Mouse (Mus musculus): ENCODE measurements around the gene Tomm6.

Tomm6 gene

GRCm38 (mm10) chr17:47688344-47688607, at the start of gene Tomm6:
Tomm6 (minus strand) TSS chr17:47688386.
- DNase-seq (ENCODE audit: low spot score in 2 of 2): no peak

GRCm38 (mm10) chr17:47737271-47738065, 49.3 kb upstream of the Tomm6 start:
- peak; percentile 32 to 44 for DNase-seq (ENCODE audit: low spot score in 2 of 2)

- peak; percentile 93 to 99 for DNase-seq (ENCODE audit: low spot score in 2 of 2)
Observed at GRCm38 (mm10) chr17:47736856-47737255, 48.7 kb upstream of the Tomm6 start, which contains the start of gene Tfeb. Tfeb (plus strand) TSS chr17:47737030.

GRCm38 (mm10) chr17:47735553-47736100, 47.4 kb upstream of the Tomm6 start:
- DNase-seq (ENCODE audit: low spot score in 2 of 2): no peak

DNA sequence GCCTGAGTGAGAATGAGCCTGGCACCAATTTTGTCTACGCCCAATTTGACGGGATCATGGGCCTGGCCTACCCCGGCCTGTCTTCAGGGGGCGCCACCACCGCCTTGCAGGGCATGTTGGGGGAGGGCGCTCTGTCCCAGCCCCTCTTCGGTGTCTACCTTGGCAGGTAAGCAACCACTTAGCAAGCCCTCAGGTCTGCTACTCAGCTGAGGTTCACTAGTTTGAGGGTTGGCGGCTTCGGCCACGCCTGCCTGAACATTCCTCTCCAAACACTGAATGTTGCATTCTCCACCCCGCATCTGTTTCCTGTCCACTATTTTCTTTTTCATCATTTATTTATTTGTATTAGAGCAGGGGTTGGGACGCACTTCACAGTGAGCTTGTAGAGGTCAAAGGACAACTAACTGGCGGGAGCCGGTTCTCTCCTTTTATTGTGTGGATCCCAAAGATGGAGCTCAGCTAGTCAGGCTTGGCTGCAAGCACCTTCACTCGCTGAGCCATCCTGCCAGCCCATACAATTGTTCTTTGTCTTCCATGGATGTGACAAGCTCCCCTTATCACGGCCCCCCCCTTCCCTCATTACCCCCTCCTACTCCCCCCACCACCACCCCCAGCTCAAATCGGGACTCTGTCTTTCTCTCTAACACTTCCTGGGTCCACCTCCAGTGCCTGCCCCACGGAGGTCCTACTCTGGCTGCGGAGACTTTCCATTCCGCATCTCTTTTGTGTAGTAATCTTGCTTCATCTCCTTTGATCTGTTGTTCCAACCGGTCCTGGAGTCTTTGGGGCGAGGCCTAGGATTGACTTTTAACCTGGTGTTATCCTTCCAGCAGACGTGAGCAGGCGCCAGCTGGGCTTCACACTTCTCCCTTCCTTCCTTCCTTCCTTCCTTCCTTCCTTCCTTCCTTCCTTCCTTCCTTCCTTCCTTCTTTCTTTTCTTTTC, 42.7 kb upstream of the Tomm6 start:
- DNase-seq (ENCODE audit: low spot score in 2 of 2): no peak

DNA sequence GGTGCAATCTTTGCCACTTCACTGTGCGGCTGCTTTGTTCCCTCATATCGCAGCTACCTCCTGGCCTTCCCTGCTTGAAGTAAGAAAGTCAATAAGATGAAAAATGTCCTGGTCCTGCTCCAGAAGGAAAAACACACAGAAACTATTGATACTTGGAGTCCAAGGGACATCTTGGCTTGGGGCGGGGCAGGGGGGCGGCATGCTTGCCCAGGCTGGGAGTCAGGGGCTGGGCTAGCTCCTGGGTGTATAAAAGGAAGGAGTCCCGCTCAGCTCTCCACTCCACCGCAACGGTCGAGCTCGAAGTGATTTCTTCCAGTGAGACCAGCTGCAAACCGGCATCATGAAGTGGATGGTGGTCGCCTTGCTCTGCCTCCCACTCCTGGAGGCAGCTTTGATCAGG, 38.4 kb upstream of the Tomm6 start, which contains the start of gene Pgc:
Pgc (plus strand) TSS at position 277 of the 400 bp plus-strand sequence.
- DNase-seq (ENCODE audit: low spot score in 2 of 2): no peak

DNA sequence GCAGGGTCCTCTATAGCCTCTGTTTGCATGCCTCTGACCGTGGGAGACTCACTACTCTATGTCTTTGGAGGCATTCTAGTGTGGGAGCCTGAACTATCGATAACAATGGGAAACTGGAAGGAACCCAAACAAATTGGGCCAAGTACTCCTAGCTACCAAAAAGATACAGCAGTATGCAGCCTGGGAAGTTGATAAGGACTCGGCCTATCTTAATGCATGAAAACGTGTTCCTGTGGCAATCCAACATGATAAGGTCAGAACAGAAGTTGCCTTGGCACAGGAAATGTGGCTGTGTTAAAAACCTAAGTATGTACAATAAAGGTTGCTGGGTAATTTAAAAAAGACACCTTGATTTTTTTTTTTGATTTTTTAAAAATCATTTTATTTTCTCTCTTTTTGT, 33.0 kb upstream of the Tomm6 start:
- DNase-seq (ENCODE audit: low spot score in 2 of 2): no peak

- DNase-seq (ENCODE audit: low spot score in 2 of 2): no peak
Observed at GRCm38 (mm10) chr17:47715037-47715436, 26.9 kb upstream of the Tomm6 start.

DNA sequence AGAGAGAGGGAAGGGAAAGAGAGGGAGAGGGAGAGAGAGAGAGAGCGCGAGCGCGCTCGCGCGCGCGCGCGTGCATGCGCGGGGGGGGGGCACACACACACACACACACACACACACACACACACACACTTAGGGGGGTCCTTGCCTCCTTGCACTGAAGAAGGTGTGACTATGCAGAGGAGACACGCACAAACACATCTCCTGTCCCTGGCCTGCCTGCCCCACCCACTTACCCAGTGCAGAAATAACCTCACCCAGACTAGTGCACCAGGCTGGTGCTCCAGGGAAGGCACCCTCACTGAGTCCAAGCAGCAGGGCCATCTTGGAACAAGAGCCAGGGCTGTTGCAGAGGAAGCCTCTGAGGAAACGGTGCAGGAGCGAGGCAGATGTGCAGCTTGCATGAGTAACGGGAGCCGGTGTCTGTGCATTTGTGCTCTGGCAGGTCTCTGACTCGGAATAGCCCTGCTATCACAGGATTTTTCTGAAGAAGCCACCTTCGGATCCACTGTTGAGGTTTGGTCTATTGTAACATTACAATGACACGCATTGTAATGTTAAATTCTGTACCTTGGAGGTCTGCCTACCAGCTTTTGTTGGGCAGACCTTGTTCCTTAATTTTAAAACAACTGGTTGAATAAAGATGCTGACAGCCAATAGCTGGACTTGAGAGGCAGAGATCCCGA, 24.8 kb upstream of the Tomm6 start:
- DNase-seq (ENCODE audit: low spot score in 2 of 2): no peak

- DNase-seq (ENCODE audit: low spot score in 2 of 2): no peak
Observed at GRCm38 (mm10) chr17:47711883-47712282, 23.7 kb upstream of the Tomm6 start.

GRCm38 (mm10) chr17:47710036-47710435, 21.9 kb upstream of the Tomm6 start:
- no peak for DNase-seq (ENCODE audit: low spot score in 2 of 2)

- no peak for DNase-seq (ENCODE audit: low spot score in 2 of 2)
Observed at GRCm38 (mm10) chr17:47708972-47709371, 20.8 kb upstream of the Tomm6 start.

- DNase-seq (ENCODE audit: low spot score in 2 of 2): no peak
Observed at GRCm38 (mm10) chr17:47707961-47708360, 19.8 kb upstream of the Tomm6 start.

DNA sequence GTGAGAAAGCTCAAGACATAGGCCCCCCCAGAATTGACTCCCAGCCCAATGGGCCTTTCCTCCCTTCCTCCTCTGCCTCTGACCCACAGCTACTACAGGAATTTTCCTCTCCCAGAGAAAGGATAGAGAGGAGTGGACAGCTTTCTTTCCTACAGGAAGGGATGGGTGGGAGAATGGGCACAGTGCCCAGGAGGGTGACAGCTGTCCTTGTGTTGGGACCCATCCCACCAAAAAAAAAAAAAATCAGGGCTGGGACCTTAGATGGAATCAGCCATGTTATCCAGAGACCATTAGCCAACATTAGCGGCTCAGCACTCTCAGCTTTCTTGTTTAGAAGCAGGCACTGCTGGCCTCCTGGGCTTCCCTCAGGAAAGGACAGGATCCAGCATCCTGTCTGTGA, 18.0 kb upstream of the Tomm6 start:
- no peak for DNase-seq (ENCODE audit: low spot score in 2 of 2)

DNA sequence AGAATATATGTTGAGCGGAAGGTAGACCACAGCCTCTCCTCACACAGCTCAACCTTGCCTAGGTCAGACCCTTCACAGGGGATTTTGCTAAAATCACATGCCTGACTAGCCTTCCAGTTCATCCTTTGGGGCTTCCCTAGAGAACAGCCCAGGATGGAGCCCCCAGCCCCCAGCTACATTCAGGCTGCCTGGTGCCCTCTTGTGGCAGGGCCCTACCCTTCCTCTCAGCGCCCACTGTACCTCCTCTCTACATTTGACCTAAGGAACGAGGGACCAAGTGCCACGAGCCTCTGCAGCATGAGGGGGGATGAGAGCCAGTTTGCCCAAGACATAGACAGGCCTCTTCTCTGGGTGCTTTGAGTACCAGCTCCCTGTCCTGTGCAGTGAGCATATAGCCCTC, 16.5 kb upstream of the Tomm6 start:
- peak in 1 of 2 experiments; percentile 14 for DNase-seq (ENCODE audit: low spot score in 2 of 2)

- DNase-seq (ENCODE audit: low spot score in 2 of 2): no peak
Observed at GRCm38 (mm10) chr17:47703556-47703955, 15.4 kb upstream of the Tomm6 start.

- no peak for DNase-seq (ENCODE audit: low spot score in 2 of 2)
Observed at GRCm38 (mm10) chr17:47702548-47703345, 14.6 kb upstream of the Tomm6 start.

- DNase-seq (ENCODE audit: low spot score in 2 of 2): no peak
Observed at GRCm38 (mm10) chr17:47701793-47702192, 13.6 kb upstream of the Tomm6 start.

- no peak for DNase-seq (ENCODE audit: low spot score in 2 of 2)
Observed at GRCm38 (mm10) chr17:47699055-47699454, 10.9 kb upstream of the Tomm6 start.

GRCm38 (mm10) chr17:47698156-47698555, 10.0 kb upstream of the Tomm6 start:
- DNase-seq (ENCODE audit: low spot score in 2 of 2): no peak

GRCm38 (mm10) chr17:47695337-47695710, 7.1 kb upstream of the Tomm6 start:
- no peak for DNase-seq (ENCODE audit: low spot score in 2 of 2)
